Mouse (Mus musculus): ENCODE measurements around the gene Rcbtb2. TPM values are rescaled to one million over a fixed set of nuclear protein-coding genes. Genes with fewer than 3 reads are reported as not detected.
"Not testable (repeated sequence)": the region's sequence is repeated elsewhere in the genome, so short reads cannot be mapped to it uniquely, and the experiment has no call there.

Rcbtb2 gene
- 10 to 100 TPM; 18.2 to 30.9 (median 21.1) TPM for total RNA-seq (2022)

GRCm38 (mm10) chr14:73122923-73123278 is at the start of gene Rcbtb2:
Gene Rcbtb2 (plus strand): TSS chr14:73123037.
- DNase-seq (ENCODE audit: low spot score) = no peak

DNA sequence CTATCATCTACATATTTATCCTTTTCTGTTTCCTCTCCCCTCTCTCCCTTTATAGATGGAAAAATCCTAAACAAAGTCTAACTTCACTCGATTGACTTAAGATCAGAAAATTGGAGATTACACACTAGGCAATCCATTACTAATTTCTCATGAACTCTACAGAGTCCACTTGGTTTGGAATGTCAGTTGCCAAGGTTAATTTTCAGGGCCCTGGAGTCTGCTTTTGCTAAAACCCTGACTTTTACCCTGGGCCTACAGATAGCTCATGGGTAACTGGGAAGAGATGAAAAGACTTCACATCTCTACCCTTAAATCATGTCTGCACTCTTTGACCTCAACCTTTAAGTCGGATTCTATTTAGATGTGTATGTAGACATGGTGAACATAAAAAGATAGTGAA is 39.3 kb upstream of the Rcbtb2 start:
- no peak for DNase-seq (ENCODE audit: low spot score)

DNA sequence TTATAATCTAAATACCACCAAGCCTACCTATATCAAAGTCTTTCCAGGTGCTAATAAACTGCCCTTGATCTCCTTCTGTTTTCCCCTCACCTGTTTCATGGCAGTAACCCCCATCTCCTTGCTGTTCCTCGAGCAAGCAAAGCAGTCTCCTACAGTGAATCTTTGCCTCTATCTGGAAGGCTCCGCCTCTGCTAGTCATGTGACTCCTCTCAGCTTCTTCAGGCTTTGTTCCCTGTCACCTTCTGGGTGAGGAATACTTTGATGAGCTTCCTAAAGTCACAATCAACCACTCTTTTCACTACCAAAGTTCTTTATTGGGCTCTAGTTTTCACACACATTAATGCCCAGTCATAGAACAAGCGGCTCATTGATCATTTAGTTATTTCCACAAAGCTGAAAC is 36.4 kb upstream of the Rcbtb2 start:
- DNase-seq (ENCODE audit: low spot score) = no peak

DNA sequence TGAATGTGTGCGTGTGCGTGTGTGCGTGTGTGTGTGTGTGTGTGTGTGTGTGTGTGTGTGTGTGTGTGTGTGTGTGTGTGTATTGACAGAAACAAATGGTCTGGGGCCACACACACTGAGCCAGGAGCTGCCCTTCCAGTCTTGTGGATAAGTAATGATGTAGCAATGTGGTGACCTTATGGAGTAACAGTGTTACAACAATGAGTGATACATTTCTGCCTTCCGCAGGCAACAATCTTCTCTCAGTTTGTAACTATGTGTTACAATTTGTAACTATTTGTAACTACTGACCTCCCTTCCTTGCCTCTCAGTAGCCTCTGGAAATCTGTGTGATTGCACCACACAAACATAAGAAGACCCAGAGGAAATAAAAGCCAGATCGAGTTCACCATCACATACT is 35.6 kb upstream of the Rcbtb2 start:
- DNase-seq (ENCODE audit: low spot score) = no peak

- no peak for DNase-seq (ENCODE audit: low spot score)
These were observed 35.1 kb upstream of the Rcbtb2 start for GRCm38 (mm10) chr14:73087746-73088145.

- DNase-seq (ENCODE audit: low spot score) = no peak
These were observed 34.6 kb upstream of the Rcbtb2 start for GRCm38 (mm10) chr14:73088224-73088623.

DNA sequence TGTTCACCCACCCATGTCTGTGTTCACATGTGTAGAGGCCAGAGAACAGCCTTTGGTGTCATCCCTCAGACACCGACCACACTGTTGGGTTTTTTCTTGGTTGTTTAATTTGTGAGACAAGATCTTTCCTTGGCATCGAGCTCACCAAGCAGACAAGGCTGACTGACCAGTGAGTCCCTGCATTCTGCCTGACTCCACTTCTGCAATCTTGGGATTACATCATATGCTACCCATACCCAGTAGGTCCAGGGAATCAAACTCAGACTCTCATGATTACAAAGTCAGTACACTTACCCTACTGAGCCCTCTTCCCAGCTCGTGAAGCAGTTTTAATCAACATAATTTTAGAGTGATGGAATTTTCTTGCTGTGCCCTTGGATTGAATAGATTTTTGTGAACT is 30.0 kb upstream of the Rcbtb2 start:
- DNase-seq (ENCODE audit: low spot score) = no peak

- DNase-seq (ENCODE audit: low spot score) = no peak
These were observed 27.9 kb upstream of the Rcbtb2 start for GRCm38 (mm10) chr14:73094802-73095550.

DNA sequence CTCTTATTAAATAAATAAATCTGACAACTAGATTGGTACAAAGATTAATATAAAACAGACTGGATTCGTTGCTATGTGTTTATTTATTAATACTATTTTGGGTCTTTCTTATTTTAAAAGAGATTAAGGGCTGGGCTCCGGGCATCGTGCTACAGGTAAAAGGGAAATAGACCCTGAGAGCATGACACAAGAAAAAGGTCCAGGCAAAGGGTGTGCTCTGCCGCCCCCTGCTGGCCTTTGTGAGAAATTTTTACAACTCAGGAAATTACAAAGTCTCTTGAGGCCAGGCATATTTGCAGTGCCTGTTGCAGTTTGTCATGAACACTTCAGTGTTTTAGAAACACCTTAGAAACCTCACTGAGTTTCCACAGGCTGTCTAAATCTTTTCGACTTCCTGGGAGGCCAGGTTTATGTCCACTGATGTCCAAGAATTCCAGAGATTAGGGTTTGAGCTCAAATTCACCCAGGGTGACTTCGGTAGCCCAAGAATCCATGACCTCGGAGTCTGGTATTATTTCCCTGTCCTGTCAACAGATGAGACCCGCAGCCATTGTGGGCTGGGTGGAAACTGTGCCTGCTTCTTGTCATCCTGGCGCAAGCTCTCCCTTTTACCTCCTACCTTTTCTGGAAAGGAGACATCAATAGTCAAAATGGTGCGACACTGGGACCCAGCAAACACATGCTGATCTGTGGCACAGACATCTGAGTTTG is 24.0 kb upstream of the Rcbtb2 start:
- no peak for DNase-seq (ENCODE audit: low spot score)

- no peak for DNase-seq (ENCODE audit: low spot score)
These were observed 20.5 kb upstream of the Rcbtb2 start for GRCm38 (mm10) chr14:73102270-73102865.

- DNase-seq (ENCODE audit: low spot score) = not testable (repeated sequence)
These were observed 19.9 kb upstream of the Rcbtb2 start for GRCm38 (mm10) chr14:73102986-73103385.

GRCm38 (mm10) chr14:73104913-73105312 is 17.9 kb upstream of the Rcbtb2 start:
- no peak for DNase-seq (ENCODE audit: low spot score)

DNA sequence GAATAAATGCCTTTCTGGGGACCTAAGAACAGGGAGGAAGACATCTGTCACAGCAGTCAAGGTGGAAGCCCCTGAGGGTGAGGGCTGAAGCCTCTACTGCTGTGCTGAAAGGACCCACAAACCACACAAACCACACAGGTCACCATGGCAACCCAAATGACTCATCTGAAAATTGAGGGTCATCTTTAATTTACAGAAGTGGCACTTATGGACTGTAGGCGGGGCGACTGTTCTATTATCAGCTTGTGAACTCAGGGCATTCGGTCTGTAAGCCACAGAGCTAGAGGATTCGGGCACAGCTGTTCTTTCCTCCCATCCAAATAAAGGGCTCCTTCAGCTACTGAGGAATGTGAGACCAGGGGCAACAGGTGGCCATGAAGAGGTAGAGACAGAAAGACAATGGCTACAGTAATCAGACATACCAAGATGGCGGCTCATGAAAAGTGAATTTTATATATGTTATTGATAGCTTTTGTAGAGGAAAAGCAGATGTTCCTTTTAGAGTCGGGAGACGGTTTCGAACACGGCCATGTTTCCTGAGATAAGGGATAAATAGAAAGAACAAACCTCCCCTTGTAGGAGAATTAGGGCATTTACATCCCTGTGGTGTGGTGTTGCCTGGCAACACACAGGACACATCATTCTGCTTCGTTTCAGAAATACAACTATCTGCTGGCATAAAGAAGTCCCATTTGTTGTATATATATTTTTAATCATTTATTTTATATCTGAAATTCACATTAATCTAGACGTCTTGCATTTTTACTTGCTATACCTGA is 17.2 kb upstream of the Rcbtb2 start:
- DNase-seq (ENCODE audit: low spot score) = no peak

GRCm38 (mm10) chr14:73106234-73106711 is 16.6 kb upstream of the Rcbtb2 start:
- DNase-seq (ENCODE audit: low spot score) = peak; percentile 40

DNA sequence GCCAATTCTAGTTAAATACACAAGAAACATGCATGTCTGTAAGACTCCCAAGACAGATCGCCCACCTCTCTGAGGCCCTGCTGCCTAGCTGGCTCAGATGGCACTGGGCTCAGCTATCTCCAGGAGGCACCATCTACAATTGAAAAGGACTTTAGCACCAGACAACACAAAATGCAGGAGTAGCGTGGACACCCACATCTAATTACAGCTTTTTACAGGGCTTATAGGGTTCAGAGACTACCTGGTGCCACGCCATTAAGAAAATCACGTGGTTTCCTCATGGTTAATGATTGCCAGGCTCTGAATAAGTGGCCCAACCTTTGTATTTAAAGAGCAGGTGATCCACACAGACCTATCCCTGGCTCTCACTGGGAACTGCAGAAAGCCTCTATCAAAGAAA is 15.9 kb upstream of the Rcbtb2 start:
- no peak for DNase-seq (ENCODE audit: low spot score)

- DNase-seq (ENCODE audit: low spot score) = no peak
These were observed 15.5 kb upstream of the Rcbtb2 start for GRCm38 (mm10) chr14:73107371-73107770.

- DNase-seq (ENCODE audit: low spot score) = no peak
These were observed 14.9 kb upstream of the Rcbtb2 start for GRCm38 (mm10) chr14:73107952-73108351.

- DNase-seq (ENCODE audit: low spot score) = no peak
These were observed 12.2 kb upstream of the Rcbtb2 start for GRCm38 (mm10) chr14:73110682-73111081.

- no peak for DNase-seq (ENCODE audit: low spot score)
These were observed 11.7 kb upstream of the Rcbtb2 start for GRCm38 (mm10) chr14:73111091-73111490.

DNA sequence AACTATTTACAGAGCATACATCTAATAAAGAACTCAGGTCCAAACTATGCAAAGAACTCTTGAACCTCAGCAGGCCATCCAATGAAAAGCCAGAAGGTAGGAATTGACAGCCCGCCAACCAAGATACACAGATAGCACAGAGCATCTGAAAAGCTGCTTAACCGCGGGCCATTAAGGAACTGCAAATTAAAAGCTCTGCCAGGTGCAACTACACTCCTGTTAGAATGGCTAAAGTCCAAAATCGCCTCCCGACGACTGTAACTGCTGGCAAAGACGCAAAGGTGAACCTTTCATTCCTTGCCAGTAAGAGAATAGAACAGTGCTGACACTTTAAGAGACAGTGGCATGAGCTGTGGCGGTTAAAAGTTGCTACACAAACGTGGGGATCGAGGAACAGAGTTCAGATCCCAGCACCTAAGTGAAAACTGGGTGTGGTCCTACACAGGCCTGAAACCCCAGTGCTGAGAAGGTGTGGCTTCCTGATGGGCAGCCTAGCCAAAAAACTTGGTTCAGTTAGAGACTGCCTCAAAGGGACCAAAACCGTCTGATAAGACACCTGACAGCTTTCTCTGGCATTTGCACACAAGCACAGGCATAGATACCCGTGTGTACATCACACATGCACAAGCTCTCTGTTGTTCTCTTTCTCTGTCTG is 10.5 kb upstream of the Rcbtb2 start:
- DNase-seq (ENCODE audit: low spot score) = no peak

DNA sequence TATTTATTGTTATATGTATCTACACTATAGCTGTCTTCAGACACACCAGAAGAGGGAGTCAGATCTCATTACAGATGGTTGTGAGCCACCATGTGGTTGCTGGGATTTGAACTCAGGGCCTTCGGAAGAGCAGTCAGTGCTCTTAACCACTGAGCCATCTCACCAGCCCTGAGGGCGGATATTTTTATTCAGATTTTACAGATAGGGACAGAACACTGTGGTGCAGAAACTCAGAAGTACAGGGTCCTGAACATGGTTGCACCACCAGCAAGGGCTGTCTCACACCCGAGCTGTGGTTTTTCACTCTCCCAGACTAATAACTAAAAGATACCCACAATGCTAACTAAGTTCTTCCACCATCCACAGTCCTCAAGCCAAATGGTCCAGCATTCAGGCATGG is 7.9 kb upstream of the Rcbtb2 start:
- DNase-seq (ENCODE audit: low spot score) = not testable (repeated sequence)

Data from heart, adult 8-10 months (tissue).